Mouse (Mus musculus) MEL (cell line): ENCODE data around the gene Kcnip2.

ENCODE experiments used
- CHD1 ChIP-seq: IDR thresholded peaks from 2 replicates; pipeline ENCODE4 v1.6.1; 2012; ENCODE audit warnings: low read depth, mild to moderate bottlenecking, inconsistent platforms, low read length, improper control_type of control experiment
- EP300 ChIP-seq, 2 experiments: IDR thresholded peaks; 2 replicates each; pipeline ENCODE4 v1.6.1; 2011; ENCODE audit warnings: improper control_type of control experiment in 2 of 2, low read length in 2 of 2, low read depth in 1 of 2, mild to moderate bottlenecking in 1 of 2
- SMC3 ChIP-seq: IDR thresholded peaks from 2 replicates; pipeline ENCODE4 v1.6.1; 2011; ENCODE audit warnings: low read depth, low read length, improper control_type of control experiment

DNA sequence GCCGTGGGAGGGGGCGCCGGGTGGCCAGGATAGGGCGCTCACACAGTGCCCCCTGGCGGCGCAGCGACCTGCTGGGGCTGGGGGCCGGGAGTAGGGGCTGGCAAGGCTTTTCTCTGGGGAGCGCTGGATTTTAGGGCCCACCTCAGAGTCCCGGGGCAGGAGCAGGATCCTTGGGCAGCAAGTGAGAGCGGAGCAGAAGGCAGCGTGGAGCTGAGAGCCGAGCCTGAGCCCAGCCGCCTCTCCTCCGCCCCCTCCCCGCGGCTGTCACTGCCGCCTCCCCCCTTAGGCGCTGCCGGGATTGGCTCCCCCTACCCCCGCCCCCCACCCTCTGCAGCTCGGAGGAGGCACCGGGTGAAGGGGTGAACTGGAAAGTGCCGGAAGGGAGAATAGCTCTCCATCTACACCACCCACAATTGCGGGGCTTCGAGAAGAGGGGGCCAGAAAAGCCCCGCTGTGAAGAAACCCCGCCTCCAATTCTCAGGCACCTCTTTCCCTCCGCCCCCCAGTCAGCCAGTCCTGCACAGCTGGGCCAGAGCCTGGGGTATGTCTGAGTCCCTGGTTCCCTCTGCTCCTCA lies at the start of gene Kcnip2:
- TF ChIP-seq EP300 (IDR thresholded peaks at IDR 0.05; ENCODE audit: low read depth in 1 of 2, low read length in 2 of 2) (no peak), SMC3 (no peak), CHD1 (no peak)
